8 mouse cellular contexts compared by ENCODE assay signal in genomic region chr19:18630221-18631119, GRCm38 (mm10). TPM values are rescaled to one million over a fixed set of nuclear protein-coding genes. Genes with fewer than 3 reads are reported as not detected.
DNase-seq lines count a peak whose midpoint lies in the region; ATAC-seq and TF ChIP-seq lines count a peak whose summit lies in the region.

No protein-coding gene starts in this region.

- WGBS in forebrain, embryonic 12.5 days = 8% methylated on average over 17 of the region's 17 CpGs
- 7% methylated on average over 17 of the region's 17 CpGs for WGBS in hindbrain, postnatal 0 days
- 12% methylated on average over 17 of the region's 17 CpGs for WGBS in liver, embryonic 14.5 days (ENCODE audit: insufficient replicate concordance)
- WGBS in neural tube, embryonic 11.5 days = 11% methylated on average over 17 of the region's 17 CpGs

- H3K9ac ChIP-seq in ES-Bruce4 (ENCODE audit: low read depth, poor library complexity, severe bottlenecking) = peak overlapping the region; percentile 47
- H3K9ac ChIP-seq in forebrain, embryonic 12.5 days = peak overlapping the region; percentile 66; the same call in 1 of the 2 replicates
- H3K9ac ChIP-seq in hindbrain, postnatal 0 days (replicated peaks; ENCODE audit: low read length) = peak overlapping the region; percentile 59
- H3K9ac ChIP-seq in liver, embryonic 14.5 days (replicated peaks) = peak overlapping the region; percentile 71
- peak overlapping the region; percentile 69; the same call in 1 of the 2 replicates for H3K9ac ChIP-seq in neural tube, embryonic 11.5 days (ENCODE audit: low read length)

- DNase-seq in 3T3-L1 (ENCODE audit: low read depth, low spot score) = peak; percentile 89
- peak; percentile 3 for DNase-seq in hindbrain, postnatal 0 days (ENCODE audit: low spot score)
- DNase-seq in liver, embryonic 14.5 days (ENCODE audit: low read depth in 3 of 3, low spot score in 3 of 3) = no peak
- peak; percentile 32 for DNase-seq in neural tube, embryonic 11.5 days (ENCODE audit: low spot score)
- DNase-seq in layer of hippocampus, postnatal 10 days (ENCODE audit: low spot score in 2 of 2) = no peak
- DNase-seq in layer of hippocampus, postnatal 14 days (ENCODE audit: low spot score in 2 of 2) = no peak

- no peaks in the 10 kb centered on the region for H3K36me3 ChIP-seq in ES-Bruce4 (ENCODE audit: control insufficient read depth, insufficient read depth, low read length, poor library complexity, severe bottlenecking)
- no peaks in the 10 kb centered on the region for H3K36me3 ChIP-seq in forebrain, embryonic 12.5 days (replicated peaks)
- no peaks in the 10 kb centered on the region for H3K36me3 ChIP-seq in hindbrain, postnatal 0 days (ENCODE audit: insufficient read depth, low read length)
- no peaks in the 10 kb centered on the region for H3K36me3 ChIP-seq in liver, embryonic 14.5 days (replicated peaks; ENCODE audit: control insufficient read depth, insufficient read depth, low read depth)
- no peaks in the 10 kb centered on the region for H3K36me3 ChIP-seq in neural tube, embryonic 11.5 days (ENCODE audit: control insufficient read depth, insufficient read depth, low read length)

- TF ChIP-seq EP300 in ES-Bruce4 (IDR thresholded peaks at IDR 0.05; ENCODE audit: insufficient read depth, low read depth, low read length) = peak; percentile 89
- TF ChIP-seq EP300 in liver, embryonic 14.5 days (IDR thresholded peaks at IDR 0.05; ENCODE audit: low read depth) = no peak

- peaks cover 6% of the 10 kb centered on the region for H3K4me1 ChIP-seq in ES-Bruce4 (ENCODE audit: control insufficient read depth, insufficient read depth, low read length)
- H3K4me1 ChIP-seq in forebrain, embryonic 12.5 days = peaks cover 9% of the 10 kb centered on the region
- no peaks in the 10 kb centered on the region for H3K4me1 ChIP-seq in hindbrain, postnatal 0 days (ENCODE audit: insufficient read depth, low read length)
- H3K4me1 ChIP-seq in liver, embryonic 14.5 days (replicated peaks; ENCODE audit: control insufficient read depth in 2 of 2, insufficient read depth in 2 of 2, low read length in 1 of 2) = peaks cover 6 to 16% of the 10 kb centered on the region in 2 experiments
- no peaks in the 10 kb centered on the region for H3K4me1 ChIP-seq in neural tube, embryonic 11.5 days (ENCODE audit: control insufficient read depth, insufficient read depth, low read length)

- H3K4me3 ChIP-seq in ES-Bruce4 (ENCODE audit: low read depth, low read length) = peak overlapping the region; percentile 79
- peak overlapping the region; percentile 74 for H3K4me3 ChIP-seq in forebrain, embryonic 12.5 days (replicated peaks)
- peak overlapping the region; percentile 85 for H3K4me3 ChIP-seq in hindbrain, postnatal 0 days (ENCODE audit: low read length)
- peak overlapping the region; percentile 80 to 86 for H3K4me3 ChIP-seq in liver, embryonic 14.5 days (ENCODE audit: insufficient read depth in 1 of 2, low read depth in 2 of 2, low read length in 2 of 2)
- H3K4me3 ChIP-seq in neural tube, embryonic 11.5 days (ENCODE audit: low read depth, low read length) = peak overlapping the region; percentile 78

- H3K27ac ChIP-seq in ES-Bruce4 (ENCODE audit: insufficient read depth, low read length) = peak overlapping the region; percentile 68
- no peak overlapping the region for H3K27ac ChIP-seq in forebrain, embryonic 12.5 days
- H3K27ac ChIP-seq in hindbrain, postnatal 0 days = peak overlapping the region; percentile 83; the same call in 1 of the 2 replicates
- H3K27ac ChIP-seq in liver, embryonic 14.5 days = no peak overlapping the region; the same call in 1 of the 2 replicates
- H3K27ac ChIP-seq in neural tube, embryonic 11.5 days (ENCODE audit: low read depth, low read length) = no peak overlapping the region; the same call in 1 of the 2 replicates

- peak overlapping the region; percentile 89 for H3K4me2 ChIP-seq in forebrain, embryonic 12.5 days
- H3K4me2 ChIP-seq in hindbrain, postnatal 0 days (ENCODE audit: low read depth, low read length) = peak overlapping the region; percentile 90
- peak overlapping the region; percentile 93 for H3K4me2 ChIP-seq in liver, embryonic 14.5 days (ENCODE audit: low read depth)
- peak overlapping the region; percentile 84 for H3K4me2 ChIP-seq in neural tube, embryonic 11.5 days (ENCODE audit: low read depth)

- no peaks in the 10 kb centered on the region for H3K27me3 ChIP-seq in ES-Bruce4 (ENCODE audit: control insufficient read depth, insufficient read depth, low read length, poor library complexity, severe bottlenecking)
- peaks cover 10% of the 10 kb centered on the region for H3K27me3 ChIP-seq in forebrain, embryonic 12.5 days
- no peaks in the 10 kb centered on the region for H3K27me3 ChIP-seq in hindbrain, postnatal 0 days (ENCODE audit: insufficient read depth, low read length)
- H3K27me3 ChIP-seq in liver, embryonic 14.5 days (ENCODE audit: control insufficient read depth, insufficient read depth, low read length) = no peaks in the 10 kb centered on the region
- H3K27me3 ChIP-seq in neural tube, embryonic 11.5 days (ENCODE audit: control insufficient read depth, insufficient read depth, low read length) = no peaks in the 10 kb centered on the region

- H3K9me3 ChIP-seq in ES-Bruce4 (replicated peaks; ENCODE audit: control insufficient read depth, insufficient read depth, low read length, poor library complexity, severe bottlenecking) = no peaks in the 10 kb centered on the region
- H3K9me3 ChIP-seq in forebrain, embryonic 12.5 days = no peaks in the 10 kb centered on the region
- H3K9me3 ChIP-seq in hindbrain, postnatal 0 days (ENCODE audit: low read length) = no peaks in the 10 kb centered on the region
- no peaks in the 10 kb centered on the region for H3K9me3 ChIP-seq in liver, embryonic 14.5 days (ENCODE audit: control insufficient read depth, low read length)
- H3K9me3 ChIP-seq in neural tube, embryonic 11.5 days (ENCODE audit: control insufficient read depth, low read length) = no peaks in the 10 kb centered on the region

- TF ChIP-seq CTCF in ES-Bruce4 (IDR thresholded peaks at IDR 0.05; ENCODE audit: low read depth, low read length) = no peak
- TF ChIP-seq CTCF in hindbrain, postnatal 0 days (IDR thresholded peaks at IDR 0.05; ENCODE audit: low read depth) = no peak
- no peak for TF ChIP-seq CTCF in liver, embryonic 14.5 days (IDR thresholded peaks at IDR 0.05; ENCODE audit: low read depth)

- no peak for ATAC-seq in forebrain, embryonic 12.5 days (ENCODE audit: low FRiP score)
- ATAC-seq in hindbrain, postnatal 0 days = no peak
- no peak for ATAC-seq in liver, embryonic 14.5 days (ENCODE audit: insufficient read depth)
- no peak for ATAC-seq in neural tube, embryonic 11.5 days (ENCODE audit: insufficient read depth, low FRiP score, low TSS enrichment)

- no peak for TF ChIP-seq POLR2A in ES-Bruce4 (IDR thresholded peaks at IDR 0.05; ENCODE audit: insufficient read depth, low read length)

RNA-seq across cellular contexts. Expression of gene Ostf1, which starts 1.2 kb away (rescaled TPM):
- 79.9 and 87.0 TPM in 2 replicates for polyA plus RNA-seq in ES-Bruce4 (2011; ENCODE audit: insufficient read depth, insufficient read length, low read depth, missing spikeins)
- polyA plus RNA-seq in forebrain, embryonic 12.5 days (2016; fragmentation: Nextera tagmentation; extraction: Ambion mirVana) = 27.6 and 28.1 TPM in 2 replicates
- total RNA-seq in hindbrain, postnatal 0 days (2014; rRNA removed) = 42.4 and 46.0 TPM in 2 replicates
- polyA plus RNA-seq in hindbrain, postnatal 0 days (2015; fragmentation: Nextera tagmentation; extraction: Ambion mirVana) = 67.9 and 78.0 TPM in 2 replicates
- polyA plus RNA-seq in liver, embryonic 14.5 days (2012; rRNA removed) = 18.5 and 29.8 TPM in 2 replicates
- polyA plus RNA-seq in liver, embryonic 14.5 days (2014; fragmentation: Nextera tagmentation; extraction: Ambion mirVana) = 56.9 and 58.6 TPM in 2 replicates
- 50.0 and 51.7 TPM in 2 replicates for polyA plus RNA-seq in neural tube, embryonic 11.5 days (2014; fragmentation: Nextera tagmentation; extraction: Ambion mirVana)
- 10 to 100 TPM; 30.6 to 38.2 TPM for total RNA-seq in layer of hippocampus, postnatal 10 days (2021)
- total RNA-seq in layer of hippocampus, postnatal 14 days (2021) = 10 to 100 TPM; 33.2 to 39.3 TPM

RNA-seq across cellular contexts. Expression of gene Nmrk1, which starts 1.3 kb away (rescaled TPM):
- polyA plus RNA-seq in ES-Bruce4 (2011; ENCODE audit: insufficient read depth, insufficient read length, low read depth, missing spikeins) = 15.9 and 20.4 TPM in 2 replicates
- polyA plus RNA-seq in forebrain, embryonic 12.5 days (2016; fragmentation: Nextera tagmentation; extraction: Ambion mirVana) = 4.8 and 5.3 TPM in 2 replicates
- 5.3 and 10.6 TPM in 2 replicates for total RNA-seq in hindbrain, postnatal 0 days (2014; rRNA removed)
- polyA plus RNA-seq in hindbrain, postnatal 0 days (2015; fragmentation: Nextera tagmentation; extraction: Ambion mirVana) = 9.2 and 10.9 TPM in 2 replicates
- 3.3 and 3.5 TPM in 2 replicates for polyA plus RNA-seq in liver, embryonic 14.5 days (2012; rRNA removed)
- polyA plus RNA-seq in liver, embryonic 14.5 days (2014; fragmentation: Nextera tagmentation; extraction: Ambion mirVana) = 2.6 and 3.5 TPM in 2 replicates
- 7.4 and 8.1 TPM in 2 replicates for polyA plus RNA-seq in neural tube, embryonic 11.5 days (2014; fragmentation: Nextera tagmentation; extraction: Ambion mirVana)
- 1 to 10 TPM; 7.4 to 8.0 TPM for total RNA-seq in layer of hippocampus, postnatal 10 days (2021)
- 10 to 100 TPM in 1 of 2 experiments, 1 to 10 TPM in 1; 8.6 to 10.2 TPM for total RNA-seq in layer of hippocampus, postnatal 14 days (2021)

RNA-seq across cellular contexts. Expression of gene Carnmt1, which starts 40.1 kb away (rescaled TPM):
- polyA plus RNA-seq in ES-Bruce4 (2011; ENCODE audit: insufficient read depth, insufficient read length, low read depth, missing spikeins) = 40.8 and 49.5 TPM in 2 replicates
- polyA plus RNA-seq in forebrain, embryonic 12.5 days (2016; fragmentation: Nextera tagmentation; extraction: Ambion mirVana) = 24.7 and 27.9 TPM in 2 replicates
- total RNA-seq in hindbrain, postnatal 0 days (2014; rRNA removed) = 17.9 and 19.2 TPM in 2 replicates
- 22.1 and 23.1 TPM in 2 replicates for polyA plus RNA-seq in hindbrain, postnatal 0 days (2015; fragmentation: Nextera tagmentation; extraction: Ambion mirVana)
- 5.2 and 7.7 TPM in 2 replicates for polyA plus RNA-seq in liver, embryonic 14.5 days (2012; rRNA removed)
- 23.0 and 27.9 TPM in 2 replicates for polyA plus RNA-seq in liver, embryonic 14.5 days (2014; fragmentation: Nextera tagmentation; extraction: Ambion mirVana)
- polyA plus RNA-seq in neural tube, embryonic 11.5 days (2014; fragmentation: Nextera tagmentation; extraction: Ambion mirVana) = 24.2 and 27.1 TPM in 2 replicates
- 10 to 100 TPM; 11.4 to 11.6 TPM for total RNA-seq in layer of hippocampus, postnatal 10 days (2021)
- total RNA-seq in layer of hippocampus, postnatal 14 days (2021) = 10 to 100 TPM in 1 of 2 experiments, 1 to 10 TPM in 1; 9.2 to 11.9 TPM

Comparison
In these comparisons a context has a peak if more than half of its experiments do, and no peak if none do; other contexts are left out.
1. DNase-seq: peak in 3T3-L1 (single experiment), hindbrain, postnatal 0 days (single experiment) and neural tube, embryonic 11.5 days (single experiment); none in liver, embryonic 14.5 days (0 of 3), layer of hippocampus, postnatal 10 days (0 of 2) and layer of hippocampus, postnatal 14 days (0 of 2).
2. H3K27ac ChIP-seq: peak in ES-Bruce4 (single experiment) and hindbrain, postnatal 0 days (single experiment); none in forebrain, embryonic 12.5 days (single experiment), liver, embryonic 14.5 days (single experiment) and neural tube, embryonic 11.5 days (single experiment).
3. Peak in every context shown above with its lines, with median percentiles within 50 percentile points of each other: H3K4me3 ChIP-seq, H3K9ac ChIP-seq and H3K4me2 ChIP-seq.